Mouse (Mus musculus) lung, adult 2 months (tissue): ENCODE data around the gene Skp2. TPM values are rescaled to one million over a fixed set of nuclear protein-coding genes. Genes with fewer than 3 reads are reported as not detected.
A peak's percentile ranks its signal among the peaks of the same experiment; 100 is the strongest.

Source experiments
- DNase-seq: peaks from one replicate; pipeline ENCODE4 v3.0.0; 2022
- H3K4me1 ChIP-seq: fragments of 200-500 bp; 2 replicates; pipeline ENCODE4 v1.6.1; 2011; ENCODE audit warnings: low read length; ENCODE audit not compliant: control insufficient read depth, insufficient read depth
- H3K4me3 ChIP-seq: fragments of 200-500 bp; replicated peaks from 2 replicates; pipeline ENCODE3; 2011; ENCODE audit warnings: low read depth, mild to moderate bottlenecking, control low read depth, low read length; ENCODE audit errors: extremely low read depth
- CTCF ChIP-seq: fragments of 200-500 bp; IDR thresholded peaks from 2 replicates; pipeline ENCODE4 v1.5.1; 2011; ENCODE audit warnings: mild to moderate bottlenecking, low read length, control low read depth; ENCODE audit not compliant: insufficient read depth
- POLR2A ChIP-seq: fragments of 200-500 bp; IDR thresholded peaks from 2 replicates; pipeline ENCODE4 v1.6.1; 2011; ENCODE audit warnings: low read depth, mild to moderate bottlenecking, control low read depth, low read length, borderline replicate concordance; ENCODE audit errors: extremely low read depth
- WGBS: fragments of 180-500 bp; shearing (Covaris S2); methylation state at CpG from one replicate; pipeline ENCODE4 v1.1.7; 2018; 5-methylcytosine and 5-hydroxymethylcytosine counted together
- polyA plus RNA-seq: library from polyadenylated mRNA; depleted of rRNA; stranded (reverse); fragments of >200 nt; gene quantifications from 2 replicates; pipeline ENCODE4 v1.2.3, GENCODE M21; 2012

The Skp2 gene
- polyA plus RNA-seq, 1 experiment, result 1.6 TPM

DNA sequence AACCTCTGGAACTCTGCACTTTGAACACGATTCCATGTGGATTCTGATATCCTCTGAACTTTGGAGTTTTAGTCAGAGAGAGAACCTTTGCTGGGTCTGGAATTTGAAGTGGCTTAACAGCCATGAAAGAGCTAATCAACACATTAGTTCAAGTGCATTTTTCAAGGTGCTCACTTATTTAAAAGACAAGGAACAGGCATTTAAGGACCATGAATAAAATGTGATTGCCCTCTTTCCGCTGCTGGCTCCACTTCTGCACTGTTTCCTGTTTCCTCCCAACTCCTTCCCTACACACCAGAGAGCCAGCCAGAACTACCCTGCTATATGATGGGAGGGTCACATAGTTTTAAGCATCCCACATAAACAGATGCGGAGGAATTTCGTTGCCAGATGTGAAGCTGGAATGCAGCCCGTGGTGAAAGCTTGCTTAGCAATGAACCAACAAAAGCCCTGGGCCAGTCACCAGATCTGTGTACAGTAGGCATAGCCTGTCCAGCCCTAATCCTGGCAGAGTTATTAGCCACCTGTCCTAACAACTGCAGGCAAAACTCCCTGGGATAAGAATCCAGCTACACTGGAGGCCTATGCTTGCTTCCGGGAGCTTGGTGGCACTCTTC, 20.2 kb downstream of the Skp2 start:
- Histone ChIP-seq H3K4me3 (no peak overlapping the region), H3K4me1 (peaks cover 4% of the 10 kb centered on the region)
- peak; percentile 33 for DNase-seq
- WGBS, result 23% methylated on average over 6 of the region's 6 CpGs
- TF ChIP-seq CTCF, result no peak
- TF ChIP-seq POLR2A, result no peak

- no peak overlapping the region for H3K4me3 ChIP-seq
- TF ChIP-seq POLR2A, result no peak
- TF ChIP-seq CTCF, result no peak
- H3K4me1 ChIP-seq, result no peaks in the 10 kb centered on the region
- 71% methylated on average over 13 of the region's 13 CpGs for WGBS
- no peak for DNase-seq
Observed at GRCm38 (mm10) chr15:9132693-9133443, 22.4 kb downstream of the Skp2 start.

DNA sequence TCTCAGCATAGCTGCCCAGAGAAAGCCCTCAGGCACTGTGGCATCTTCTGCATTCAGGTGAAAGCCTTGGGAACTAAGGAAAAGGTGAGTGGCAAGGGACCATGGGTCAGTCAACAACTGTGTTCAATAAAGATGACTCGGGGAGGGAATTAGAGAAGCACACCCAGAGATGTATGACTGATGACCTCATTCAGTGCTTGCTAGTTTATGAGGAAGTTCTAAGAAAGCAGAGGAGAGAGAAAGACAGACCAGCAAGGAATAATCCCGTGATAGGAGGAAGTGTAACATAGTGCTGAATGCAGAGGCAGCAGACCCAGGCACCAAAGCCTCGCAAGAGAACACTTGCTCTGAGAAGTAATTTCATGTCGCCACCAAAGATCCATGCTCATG, 23.7 kb downstream of the Skp2 start:
- no peak for DNase-seq
- H3K4me1 ChIP-seq, result no peaks in the 10 kb centered on the region; the same call in 1 of the 2 replicates
- TF ChIP-seq POLR2A, result no peak
- TF ChIP-seq CTCF, result no peak
- 72% methylated on average over 4 of the region's 4 CpGs for WGBS
- H3K4me3 ChIP-seq, result no peak overlapping the region

GRCm38 (mm10) chr15:9130772-9131498, 24.3 kb downstream of the Skp2 start:
- 74% methylated on average over 9 of the region's 9 CpGs for WGBS
- DNase-seq, result no peak
- H3K4me1 ChIP-seq, result no peaks in the 10 kb centered on the region; the same call in 1 of the 2 replicates
- H3K4me3 ChIP-seq, result no peak overlapping the region
- TF ChIP-seq CTCF (no peak), POLR2A (no peak)

GRCm38 (mm10) chr15:9127051-9127791, 28.0 kb downstream of the Skp2 start:
- TF ChIP-seq CTCF (no peak), POLR2A (no peak)
- 78% methylated on average over 7 of the region's 7 CpGs for WGBS
- no peak overlapping the region for H3K4me3 ChIP-seq
- H3K4me1 ChIP-seq, result no peaks in the 10 kb centered on the region; the same call in 1 of the 2 replicates
- no peak for DNase-seq

DNA sequence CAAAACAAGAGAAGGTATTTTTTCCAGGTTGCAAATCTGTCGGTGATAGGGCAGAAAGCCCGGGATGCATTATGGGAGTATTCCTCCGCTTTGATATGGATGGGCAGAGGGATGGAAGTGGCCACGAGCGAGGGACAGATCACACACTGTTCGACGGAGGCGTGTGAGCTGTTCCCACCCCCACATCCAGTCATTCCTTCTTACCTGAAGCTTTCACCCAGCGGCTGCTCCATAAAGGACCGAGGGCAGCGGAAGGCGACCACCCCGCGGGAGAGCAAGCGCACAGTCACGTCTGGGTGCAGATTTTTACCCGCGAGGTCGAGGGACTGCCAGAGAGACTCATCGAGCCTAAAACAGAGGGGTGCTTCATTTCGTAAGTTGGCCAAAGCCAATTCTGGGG, 30.4 kb downstream of the Skp2 start:
- WGBS, result 94% methylated on average over 21 of the region's 21 CpGs
- Histone ChIP-seq H3K4me3 (no peak overlapping the region), H3K4me1 (no peaks in the 10 kb centered on the region; the same call in 1 of the 2 replicates)
- no peak for TF ChIP-seq POLR2A
- no peak for TF ChIP-seq CTCF
- DNase-seq, result no peak

DNA sequence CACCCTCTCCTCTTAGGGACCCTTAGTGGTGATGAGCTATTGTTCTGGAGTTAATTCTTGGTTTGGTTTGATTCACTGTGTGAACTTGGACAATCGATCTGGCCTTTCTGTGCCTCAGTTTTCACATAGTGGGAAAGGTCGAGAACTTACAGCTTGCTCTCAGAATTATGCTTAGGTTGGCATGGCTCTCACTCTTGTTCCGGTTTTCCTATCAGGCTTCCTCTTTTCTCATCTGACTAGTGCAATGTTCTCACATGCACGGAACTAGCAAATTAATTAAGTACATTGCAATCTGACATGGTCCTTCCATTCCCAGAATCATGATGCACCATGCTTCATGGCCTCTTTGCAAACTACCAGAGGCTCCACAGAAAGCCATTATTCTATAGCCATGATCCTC, 32.2 kb downstream of the Skp2 start:
- WGBS, result 77% methylated on average over 4 of the region's 4 CpGs
- H3K4me3 ChIP-seq, result no peak overlapping the region
- no peaks in the 10 kb centered on the region; the same call in 1 of the 2 replicates for H3K4me1 ChIP-seq
- TF ChIP-seq POLR2A (no peak), CTCF (no peak)
- DNase-seq, result no peak

DNA sequence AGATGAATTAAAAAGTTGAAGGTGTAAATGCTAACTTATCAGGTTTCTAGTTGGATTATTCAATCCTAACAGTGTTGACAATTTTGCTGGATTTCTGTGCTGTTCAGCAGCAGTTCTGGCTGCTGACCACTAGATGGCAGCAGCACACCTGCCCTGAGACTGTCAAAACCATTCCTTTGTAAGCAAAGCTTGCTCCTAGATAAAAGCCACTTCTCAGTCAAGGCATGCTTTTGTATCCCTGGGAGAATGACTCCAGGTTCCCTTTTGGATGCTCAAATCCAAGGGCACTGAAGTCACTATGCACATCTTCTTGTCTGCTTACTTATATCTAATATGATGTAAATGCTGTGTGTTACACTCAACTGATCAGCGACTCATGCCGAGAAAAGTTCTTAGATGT, 35.1 kb downstream of the Skp2 start:
- Histone ChIP-seq H3K4me1 (no peaks in the 10 kb centered on the region), H3K4me3 (no peak overlapping the region)
- no peak for TF ChIP-seq POLR2A
- peak; percentile 99 for TF ChIP-seq CTCF
- peak; percentile 39 for DNase-seq
- 93% methylated on average over 2 of the region's 2 CpGs for WGBS

DNA sequence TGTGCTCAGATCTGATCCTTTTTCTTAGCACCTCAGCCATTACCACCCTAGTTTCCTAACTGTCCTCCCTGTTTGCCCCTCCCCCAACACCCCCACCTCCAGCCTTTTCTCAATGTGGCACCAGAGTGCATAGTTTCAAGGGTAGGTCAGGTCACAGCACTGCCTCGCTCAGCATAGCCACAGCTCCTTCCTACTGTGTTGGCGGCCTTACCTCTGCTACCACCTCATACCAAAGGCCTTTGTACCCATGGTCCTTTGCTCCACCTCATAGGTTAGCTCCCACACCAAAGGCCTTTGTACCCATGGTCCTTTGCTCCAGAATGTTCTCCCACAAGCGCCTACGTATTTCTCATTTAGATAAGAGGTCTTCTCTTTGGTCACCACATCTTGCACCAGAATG, 36.4 kb downstream of the Skp2 start:
- H3K4me3 ChIP-seq, result no peak overlapping the region
- WGBS, result 94% methylated on average over 4 of the region's 4 CpGs
- TF ChIP-seq POLR2A (no peak), CTCF (no peak)
- no peaks in the 10 kb centered on the region for H3K4me1 ChIP-seq
- no peak for DNase-seq
